Mouse (Mus musculus): ENCODE measurements around the gene Gabrp.
A peak's percentile ranks its signal among the peaks of the same experiment; 100 is the strongest.

- peak; percentile 70 for TF ChIP-seq CTCF (IDR thresholded peaks at IDR 0.05; ENCODE audit: borderline replicate concordance, insufficient read depth, low read depth, low read length)
- no peak for TF ChIP-seq POLR2A (IDR thresholded peaks at IDR 0.05; ENCODE audit: borderline replicate concordance, insufficient read depth, low read length)
These were observed 24.6 kb downstream of the Gabrp start for GRCm38 (mm10) chr11:33554123-33554522.
